Mouse (Mus musculus): ENCODE measurements around the gene Gm13271. TPM values are rescaled to one million over a fixed set of nuclear protein-coding genes. Genes with fewer than 3 reads are reported as not detected.
"Not testable (repeated sequence)": the region's sequence is repeated elsewhere in the genome, so short reads cannot be mapped to it uniquely, and the experiment has no call there.

The Gm13271 gene
- polyA plus RNA-seq, 1 experiment from 2014 or later: not detected

- no peak for ATAC-seq
Observed at GRCm38 (mm10) chr4:88741426-88741825, 13.2 kb upstream of the Gm13271 start.

GRCm38 (mm10) chr4:88742771-88743371 is 11.8 kb upstream of the Gm13271 start:
- no peak for ATAC-seq
- no peaks in the 10 kb centered on the region for H3K9me3 ChIP-seq (replicated peaks)
- H3K9ac ChIP-seq: no peak overlapping the region
- peaks cover 7% of the 10 kb centered on the region; the same call in 1 of the 2 replicates for H3K4me1 ChIP-seq
- WGBS: 69% methylated on average over 7 of the region's 7 CpGs
- H3K36me3 ChIP-seq (ENCODE audit: poor library complexity, severe bottlenecking): no peaks in the 10 kb centered on the region
- no peaks in the 10 kb centered on the region for H3K27me3 ChIP-seq
- no peak overlapping the region for H3K4me3 ChIP-seq
- no peak overlapping the region for H3K27ac ChIP-seq
- H3K4me2 ChIP-seq: no peak overlapping the region

More at GRCm38 (mm10) chr4:88741426-88741825, 13.2 kb upstream of the Gm13271 start:
- Histone ChIP-seq H3K4me1 (peaks cover 7% of the 10 kb centered on the region; the same call in 1 of the 2 replicates), H3K27me3 (no peaks in the 10 kb centered on the region), H3K9me3 (replicated peaks) (no peaks in the 10 kb centered on the region), H3K4me2 (no peak overlapping the region), H3K27ac (no peak overlapping the region), H3K9ac (no peak overlapping the region), H3K4me3 (no peak overlapping the region), H3K36me3 (ENCODE audit: poor library complexity, severe bottlenecking) (no peaks in the 10 kb centered on the region)
- WGBS: 93% methylated on average over 4 of the region's 4 CpGs

GRCm38 (mm10) chr4:88744207-88744606 is 10.5 kb upstream of the Gm13271 start:
- Histone ChIP-seq H3K9me3 (replicated peaks) (no peaks in the 10 kb centered on the region), H3K27ac (no peak overlapping the region), H3K4me2 (no peak overlapping the region), H3K36me3 (ENCODE audit: poor library complexity, severe bottlenecking) (no peaks in the 10 kb centered on the region), H3K4me1 (peaks cover 7% of the 10 kb centered on the region; the same call in 1 of the 2 replicates), H3K9ac (no peak overlapping the region), H3K4me3 (no peak overlapping the region), H3K27me3 (no peaks in the 10 kb centered on the region)
- 63% methylated on average over 3 of the region's 3 CpGs for WGBS
- ATAC-seq: no peak

GRCm38 (mm10) chr4:88749926-88750325 is 4.7 kb upstream of the Gm13271 start:
- 78% methylated on average over 6 of the region's 6 CpGs for WGBS
- H3K9ac ChIP-seq: no peak overlapping the region
- ATAC-seq: no peak
- H3K27me3 ChIP-seq: no peaks in the 10 kb centered on the region
- peaks cover 7% of the 10 kb centered on the region; the same call in 1 of the 2 replicates for H3K4me1 ChIP-seq
- no peak overlapping the region for H3K4me2 ChIP-seq
- H3K4me3 ChIP-seq: no peak overlapping the region
- H3K27ac ChIP-seq: no peak overlapping the region
- H3K9me3 ChIP-seq (replicated peaks): no peaks in the 10 kb centered on the region
- no peaks in the 10 kb centered on the region for H3K36me3 ChIP-seq (ENCODE audit: poor library complexity, severe bottlenecking)

GRCm38 (mm10) chr4:88756581-88757513 is 2.2 kb downstream of the Gm13271 start:
- H3K36me3 ChIP-seq (ENCODE audit: poor library complexity, severe bottlenecking); H3K9me3 ChIP-seq (replicated peaks); H3K4me1 ChIP-seq; H3K27me3 ChIP-seq; ATAC-seq: not testable (repeated sequence)
- Histone ChIP-seq H3K4me3 (peak overlapping the region; percentile 49), H3K27ac (peak overlapping the region; percentile 61), H3K9ac (peak overlapping the region; percentile 59), H3K4me2 (peak overlapping the region; percentile 74)
- WGBS: 12% methylated on average over 28 of the region's 31 CpGs

GRCm38 (mm10) chr4:88757628-88758031 is 3.0 kb downstream of the Gm13271 start:
- Histone ChIP-seq H3K4me3 (peak overlapping the region; percentile 49), H3K27ac (peak overlapping the region; percentile 61), H3K4me2 (peak overlapping the region; percentile 74), H3K9ac (peak overlapping the region; percentile 59)
- H3K4me1 ChIP-seq; H3K36me3 ChIP-seq (ENCODE audit: poor library complexity, severe bottlenecking); H3K27me3 ChIP-seq; H3K9me3 ChIP-seq (replicated peaks): not testable (repeated sequence)
- WGBS: 0% methylated on average over 21 of the region's 21 CpGs
- ATAC-seq: peak; percentile 100

- not testable (repeated sequence) for H3K4me2 ChIP-seq; H3K27me3 ChIP-seq; H3K36me3 ChIP-seq (ENCODE audit: poor library complexity, severe bottlenecking); H3K9ac ChIP-seq; H3K4me3 ChIP-seq; H3K27ac ChIP-seq; ATAC-seq; H3K9me3 ChIP-seq (replicated peaks); H3K4me1 ChIP-seq
- 87% methylated on average over 9 of the region's 9 CpGs for WGBS
Observed at GRCm38 (mm10) chr4:88758751-88759150, 4.1 kb downstream of the Gm13271 start.

GRCm38 (mm10) chr4:88759610-88760268 is 5.1 kb downstream of the Gm13271 start, which contains the start of gene Gm13283:
Gene Gm13283 (plus strand): TSS chr4:88760119.
- Histone ChIP-seq H3K9ac (peak within 1 kb of the TSS; percentile 48; the same call in 1 of the 2 replicates), H3K4me3 (peak within 1 kb of the TSS; percentile 40)

GRCm38 (mm10) chr4:88760431-88760830 is 5.8 kb downstream of the Gm13271 start:
- Histone ChIP-seq H3K4me3 (peak overlapping the region; percentile 40), H3K9ac (peak overlapping the region; percentile 48; the same call in 1 of the 2 replicates), H3K4me2 (peak overlapping the region; percentile 69)
- H3K9me3 ChIP-seq (replicated peaks); H3K4me1 ChIP-seq; H3K27me3 ChIP-seq; H3K36me3 ChIP-seq (ENCODE audit: poor library complexity, severe bottlenecking); ATAC-seq; H3K27ac ChIP-seq: not testable (repeated sequence)
- WGBS: under 1% methylated on average over 23 of the region's 28 CpGs

More at GRCm38 (mm10) chr4:88759610-88760268, 5.1 kb downstream of the Gm13271 start, which contains the start of gene Gm13283:
- not testable (repeated sequence) for H3K36me3 ChIP-seq (ENCODE audit: poor library complexity, severe bottlenecking); H3K9me3 ChIP-seq (replicated peaks); H3K27me3 ChIP-seq; H3K27ac ChIP-seq; H3K4me1 ChIP-seq; ATAC-seq
- 23% methylated on average over 11 of the region's 14 CpGs for WGBS
- H3K4me2 ChIP-seq: peak within 1 kb of the TSS; percentile 69

GRCm38 (mm10) chr4:88761776-88762175 is 7.1 kb downstream of the Gm13271 start:
- ATAC-seq; H3K4me2 ChIP-seq; H3K27me3 ChIP-seq; H3K9ac ChIP-seq; H3K36me3 ChIP-seq (ENCODE audit: poor library complexity, severe bottlenecking); H3K9me3 ChIP-seq (replicated peaks); H3K4me1 ChIP-seq; H3K4me3 ChIP-seq; H3K27ac ChIP-seq: not testable (repeated sequence)
- 67% methylated on average over 6 of the region's 8 CpGs for WGBS

- H3K4me1 ChIP-seq; H3K27me3 ChIP-seq; H3K9ac ChIP-seq; H3K27ac ChIP-seq; H3K36me3 ChIP-seq (ENCODE audit: poor library complexity, severe bottlenecking); ATAC-seq; H3K9me3 ChIP-seq (replicated peaks); H3K4me2 ChIP-seq; H3K4me3 ChIP-seq: not testable (repeated sequence)
- 62% methylated on average over 9 of the region's 9 CpGs for WGBS
Observed at GRCm38 (mm10) chr4:88762341-88762740, 7.7 kb downstream of the Gm13271 start.
